Mouse (Mus musculus): Measurements from ENCODE around the gene Fastkd5.

GRCm38 (mm10) chr2:130655660-130656339 lies 26.0 kb upstream of the Fastkd5 start:
- no peak for TF ChIP-seq CTCF (conservative IDR thresholded peaks at IDR 0.05; ENCODE audit: insufficient read depth, insufficient read length, low read depth, low read length)
- no peak for TF ChIP-seq POLR2A (IDR thresholded peaks at IDR 0.05; ENCODE audit: low read depth, low read length)

All from kidney, adult 2 months (tissue).